Mouse (Mus musculus): Measurements from ENCODE around the gene Rab31. TPM values are rescaled to one million over a fixed set of nuclear protein-coding genes. Genes with fewer than 3 reads are reported as not detected.

The Rab31 gene
- polyA plus RNA-seq, 1 experiment = 17.6 TPM

- TF ChIP-seq CTCF (conservative IDR thresholded peaks at IDR 0.05; ENCODE audit: insufficient read depth, insufficient read length, low read depth, low read length) = no peak
- TF ChIP-seq POLR2A (IDR thresholded peaks at IDR 0.05; ENCODE audit: low read depth, low read length) = no peak
- H3K27ac ChIP-seq (ENCODE audit: insufficient read depth, low read depth, low read length) = peak overlapping the region; percentile 25; the same call in 1 of the 2 replicates
These were observed 74.6 kb downstream of the Rab31 start for GRCm38 (mm10) chr17:65697791-65698463.

GRCm38 (mm10) chr17:65696939-65697338 lies 75.6 kb downstream of the Rab31 start:
- Histone ChIP-seq H3K36me3 (ENCODE audit: control insufficient read depth, insufficient read depth, low read length) (no peaks in the 10 kb centered on the region), H3K4me3 (ENCODE audit: insufficient read depth, low read depth, low read length) (no peak overlapping the region), H3K4me1 (ENCODE audit: control insufficient read depth, insufficient read depth, low read length) (peaks cover 8% of the 10 kb centered on the region; the same call in 1 of the 2 replicates), H3K27me3 (replicated peaks; ENCODE audit: control insufficient read depth, insufficient read depth, low read length) (no peaks in the 10 kb centered on the region), H3K27ac (ENCODE audit: insufficient read depth, low read depth, low read length) (peak overlapping the region; percentile 53; the same call in 1 of the 2 replicates)
- DNase-seq = no peak
- WGBS = 67% methylated on average over 13 of the region's 13 CpGs
- TF ChIP-seq CTCF (conservative IDR thresholded peaks at IDR 0.05; ENCODE audit: insufficient read depth, insufficient read length, low read depth, low read length) (no peak), POLR2A (IDR thresholded peaks at IDR 0.05; ENCODE audit: low read depth, low read length) (no peak)

More at GRCm38 (mm10) chr17:65697791-65698463, 74.6 kb downstream of the Rab31 start:
- H3K27me3 ChIP-seq (replicated peaks; ENCODE audit: control insufficient read depth, insufficient read depth, low read length) = no peaks in the 10 kb centered on the region
- peak; percentile 86 for DNase-seq
- peaks cover 15% of the 10 kb centered on the region; the same call in 1 of the 2 replicates for H3K4me1 ChIP-seq (ENCODE audit: control insufficient read depth, insufficient read depth, low read length)
- no peaks in the 10 kb centered on the region for H3K36me3 ChIP-seq (ENCODE audit: control insufficient read depth, insufficient read depth, low read length)
- no peak overlapping the region for H3K4me3 ChIP-seq (ENCODE audit: insufficient read depth, low read depth, low read length)
- 37% methylated on average over 12 of the region's 12 CpGs for WGBS

DNA sequence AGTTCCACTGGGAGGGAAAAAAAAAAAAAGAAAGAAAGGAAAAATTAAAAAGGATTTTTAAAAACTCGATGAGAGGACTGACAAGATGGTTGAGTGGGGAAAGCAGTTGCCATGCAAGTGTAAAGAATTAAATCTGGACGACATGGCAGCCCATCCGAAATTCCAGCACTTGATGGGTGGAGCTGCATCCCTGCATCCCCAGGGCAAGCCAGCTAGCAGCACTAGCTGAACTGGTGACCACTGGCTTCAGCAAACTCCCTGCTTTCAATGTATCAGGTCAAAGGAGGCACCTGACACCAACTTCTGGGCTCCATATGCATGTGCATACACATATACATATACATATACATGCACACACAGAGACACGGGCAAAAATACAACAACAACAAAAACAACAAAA lies 80.3 kb downstream of the Rab31 start:
- WGBS = 86% methylated on average over 4 of the region's 4 CpGs
- Histone ChIP-seq H3K27me3 (replicated peaks; ENCODE audit: control insufficient read depth, insufficient read depth, low read length) (no peaks in the 10 kb centered on the region), H3K36me3 (ENCODE audit: control insufficient read depth, insufficient read depth, low read length) (no peaks in the 10 kb centered on the region), H3K4me3 (ENCODE audit: insufficient read depth, low read depth, low read length) (no peak overlapping the region), H3K27ac (ENCODE audit: insufficient read depth, low read depth, low read length) (no peak overlapping the region), H3K4me1 (ENCODE audit: control insufficient read depth, insufficient read depth, low read length) (no peaks in the 10 kb centered on the region)
- no peak for DNase-seq
- TF ChIP-seq POLR2A (IDR thresholded peaks at IDR 0.05; ENCODE audit: low read depth, low read length) = no peak
- TF ChIP-seq CTCF (conservative IDR thresholded peaks at IDR 0.05; ENCODE audit: insufficient read depth, insufficient read length, low read depth, low read length) = no peak

GRCm38 (mm10) chr17:65683731-65684130 lies 88.8 kb downstream of the Rab31 start:
- no peak for TF ChIP-seq POLR2A (IDR thresholded peaks at IDR 0.05; ENCODE audit: low read depth, low read length)
- TF ChIP-seq CTCF (conservative IDR thresholded peaks at IDR 0.05; ENCODE audit: insufficient read depth, insufficient read length, low read depth, low read length) = no peak
- 87% methylated on average over 2 of the region's 2 CpGs for WGBS
- no peaks in the 10 kb centered on the region for H3K4me1 ChIP-seq (ENCODE audit: control insufficient read depth, insufficient read depth, low read length)
- H3K27me3 ChIP-seq (replicated peaks; ENCODE audit: control insufficient read depth, insufficient read depth, low read length) = no peaks in the 10 kb centered on the region
- H3K36me3 ChIP-seq (ENCODE audit: control insufficient read depth, insufficient read depth, low read length) = no peaks in the 10 kb centered on the region
- DNase-seq = no peak
- no peak overlapping the region for H3K4me3 ChIP-seq (ENCODE audit: insufficient read depth, low read depth, low read length)
- H3K27ac ChIP-seq (ENCODE audit: insufficient read depth, low read depth, low read length) = no peak overlapping the region

- DNase-seq = no peak
- Histone ChIP-seq H3K27me3 (replicated peaks; ENCODE audit: control insufficient read depth, insufficient read depth, low read length) (no peaks in the 10 kb centered on the region), H3K4me1 (ENCODE audit: control insufficient read depth, insufficient read depth, low read length) (no peaks in the 10 kb centered on the region), H3K4me3 (ENCODE audit: insufficient read depth, low read depth, low read length) (no peak overlapping the region), H3K27ac (ENCODE audit: insufficient read depth, low read depth, low read length) (no peak overlapping the region), H3K36me3 (ENCODE audit: control insufficient read depth, insufficient read depth, low read length) (no peaks in the 10 kb centered on the region)
- 92% methylated on average over 3 of the region's 3 CpGs for WGBS
- TF ChIP-seq POLR2A (IDR thresholded peaks at IDR 0.05; ENCODE audit: low read depth, low read length) (no peak), CTCF (conservative IDR thresholded peaks at IDR 0.05; ENCODE audit: insufficient read depth, insufficient read length, low read depth, low read length) (no peak)
These were observed 89.2 kb downstream of the Rab31 start for GRCm38 (mm10) chr17:65683316-65683715.

DNA sequence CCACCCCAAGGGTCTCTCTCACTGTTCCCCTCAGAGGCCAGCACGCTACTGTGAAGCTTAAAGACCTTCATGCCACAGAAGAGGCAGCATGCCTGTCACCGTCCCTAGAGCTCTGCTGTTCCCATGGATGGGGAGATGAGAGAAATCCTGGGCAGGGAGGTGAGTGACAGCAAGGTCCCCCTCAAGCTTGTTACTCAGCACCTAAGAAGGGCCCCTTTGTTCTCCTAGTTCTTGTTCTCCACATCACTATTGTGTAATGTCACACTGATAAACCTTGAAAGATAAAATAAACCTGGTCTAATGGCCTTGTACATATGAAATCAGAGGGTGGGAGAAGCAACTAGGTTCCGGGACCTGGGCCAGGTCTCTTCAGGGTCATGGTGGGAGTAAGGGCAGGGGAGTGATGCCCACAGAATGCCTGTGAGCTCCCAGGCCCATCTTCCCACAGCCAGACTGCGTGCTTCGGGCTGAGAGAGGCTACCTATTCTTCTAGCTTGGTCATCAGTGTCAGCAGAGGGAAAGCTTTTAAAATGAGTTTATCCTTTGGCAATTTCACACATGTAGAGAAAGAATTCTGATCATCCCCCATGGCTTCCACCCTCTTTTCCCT lies 90.4 kb downstream of the Rab31 start:
- Histone ChIP-seq H3K27me3 (replicated peaks; ENCODE audit: control insufficient read depth, insufficient read depth, low read length) (no peaks in the 10 kb centered on the region), H3K36me3 (ENCODE audit: control insufficient read depth, insufficient read depth, low read length) (no peaks in the 10 kb centered on the region), H3K4me3 (ENCODE audit: insufficient read depth, low read depth, low read length) (no peak overlapping the region), H3K4me1 (ENCODE audit: control insufficient read depth, insufficient read depth, low read length) (no peaks in the 10 kb centered on the region), H3K27ac (ENCODE audit: insufficient read depth, low read depth, low read length) (no peak overlapping the region)
- DNase-seq = no peak
- 95% methylated on average over 5 of the region's 5 CpGs for WGBS
- no peak for TF ChIP-seq POLR2A (IDR thresholded peaks at IDR 0.05; ENCODE audit: low read depth, low read length)
- no peak for TF ChIP-seq CTCF (conservative IDR thresholded peaks at IDR 0.05; ENCODE audit: insufficient read depth, insufficient read length, low read depth, low read length)

GRCm38 (mm10) chr17:65681516-65681915 lies 91.0 kb downstream of the Rab31 start:
- Histone ChIP-seq H3K27me3 (replicated peaks; ENCODE audit: control insufficient read depth, insufficient read depth, low read length) (no peaks in the 10 kb centered on the region), H3K4me3 (ENCODE audit: insufficient read depth, low read depth, low read length) (no peak overlapping the region), H3K4me1 (ENCODE audit: control insufficient read depth, insufficient read depth, low read length) (no peaks in the 10 kb centered on the region), H3K36me3 (ENCODE audit: control insufficient read depth, insufficient read depth, low read length) (no peaks in the 10 kb centered on the region), H3K27ac (ENCODE audit: insufficient read depth, low read depth, low read length) (no peak overlapping the region)
- TF ChIP-seq CTCF (conservative IDR thresholded peaks at IDR 0.05; ENCODE audit: insufficient read depth, insufficient read length, low read depth, low read length) (no peak), POLR2A (IDR thresholded peaks at IDR 0.05; ENCODE audit: low read depth, low read length) (no peak)
- 69% methylated on average over 6 of the region's 6 CpGs for WGBS
- no peak for DNase-seq
